Mouse (Mus musculus): ENCODE results near the gene Wscd2.

GRCm38 (mm10) chr5:113550759-113551158, 60.6 kb downstream of the Wscd2 start:
- no peak for TF ChIP-seq CTCF (IDR thresholded peaks at IDR 0.05; ENCODE audit: low read depth)
- no peak for TF ChIP-seq EP300 (IDR thresholded peaks at IDR 0.05; ENCODE audit: low read depth)
